Mouse (Mus musculus) spleen, adult 2 months (tissue): ENCODE measurements around the gene Ctcfl. TPM values are rescaled to one million over a fixed set of nuclear protein-coding genes. Genes with fewer than 3 reads are reported as not detected.
A peak's percentile ranks its signal among the peaks of the same experiment; 100 is the strongest.

ENCODE experiments used
- DNase-seq, 2 experiments: peaks; one replicate each; pipeline versions ENCODE4 v3.0.0 to v3.0.0-alpha.2; 2012 to 2021; ENCODE audit warnings: low spot score in 2 of 2, low read depth in 1 of 2
- H3K27ac ChIP-seq: fragments of 200-500 bp; 2 replicates; pipeline ENCODE4 v1.5.1; 2012; ENCODE audit warnings: low read length, inconsistent platforms; ENCODE audit not compliant: insufficient read depth
- H3K27me3 ChIP-seq: fragments of 200-500 bp; 2 replicates; pipeline ENCODE4 v1.6.1; 2012; ENCODE audit warnings: mild to moderate bottlenecking, moderate library complexity, low read length, inconsistent platforms; ENCODE audit not compliant: control insufficient read depth, insufficient read depth
- H3K36me3 ChIP-seq: fragments of 200-500 bp; 2 replicates; pipeline ENCODE4 v1.6.1; 2012; ENCODE audit warnings: mild to moderate bottlenecking, low read length, inconsistent platforms; ENCODE audit not compliant: control insufficient read depth, insufficient read depth
- H3K4me1 ChIP-seq: fragments of 200-500 bp; 2 replicates; pipeline ENCODE4 v1.6.1; 2011; ENCODE audit warnings: inconsistent platforms; ENCODE audit not compliant: control insufficient read depth, insufficient read depth, insufficient read length
- H3K4me3 ChIP-seq: fragments of 200-500 bp; 2 replicates; pipeline ENCODE4 v1.5.1; 2011; ENCODE audit warnings: mild to moderate bottlenecking, inconsistent platforms; ENCODE audit not compliant: insufficient read depth, insufficient read length; ENCODE audit errors: extremely low read depth
- CTCF ChIP-seq: fragments of 200-500 bp; IDR thresholded peaks from 2 replicates; pipeline ENCODE4 v1.5.1; 2011; ENCODE audit warnings: mild to moderate bottlenecking, inconsistent platforms; ENCODE audit not compliant: insufficient read depth, insufficient read length, insufficient replicate concordance; ENCODE audit errors: extremely low read depth
- POLR2A ChIP-seq: fragments of 200-500 bp; IDR thresholded peaks from 2 replicates; pipeline ENCODE4 v1.6.1; 2011; ENCODE audit warnings: low read depth, low read length, inconsistent platforms
- WGBS: fragments of 180-500 bp; shearing (Covaris S2); methylation state at CpG from one replicate; pipeline ENCODE4 v1.1.7; 2018; 5-methylcytosine and 5-hydroxymethylcytosine counted together
- polyA plus RNA-seq: library from polyadenylated mRNA; depleted of rRNA; stranded (reverse); fragments of >200 nt; gene quantifications from 2 replicates; pipeline ENCODE4 v1.2.3, GENCODE M21; 2012

Ctcfl gene
- polyA plus RNA-seq, 1 experiment = not detected

- Histone ChIP-seq H3K4me1 (peaks cover 23% of the 10 kb centered on the region; the same call in 1 of the 2 replicates), H3K4me3 (no peak overlapping the region), H3K27me3 (no peaks in the 10 kb centered on the region), H3K27ac (no peak overlapping the region), H3K36me3 (no peaks in the 10 kb centered on the region)
- TF ChIP-seq POLR2A (no peak), CTCF (no peak)
- WGBS = 72% methylated on average over 10 of the region's 10 CpGs
- no peak for DNase-seq
These were observed 39.4 kb downstream of the Ctcfl start for GRCm38 (mm10) chr2:173079766-173080549.

- no peaks in the 10 kb centered on the region for H3K27me3 ChIP-seq
- no peaks in the 10 kb centered on the region for H3K36me3 ChIP-seq
- DNase-seq = no peak
- H3K4me3 ChIP-seq = no peak overlapping the region
- no peak overlapping the region for H3K27ac ChIP-seq
- TF ChIP-seq CTCF (no peak), POLR2A (no peak)
- WGBS = 81% methylated on average over 9 of the region's 9 CpGs
- H3K4me1 ChIP-seq = peaks cover 5% of the 10 kb centered on the region; the same call in 1 of the 2 replicates
These were observed 42.4 kb downstream of the Ctcfl start for GRCm38 (mm10) chr2:173076921-173077320.

- no peak for DNase-seq
- 80% methylated on average over 5 of the region's 5 CpGs for WGBS
- no peak overlapping the region for H3K27ac ChIP-seq
These were observed 45.7 kb downstream of the Ctcfl start for GRCm38 (mm10) chr2:173073666-173074065.

GRCm38 (mm10) chr2:173072948-173073347 lies 46.4 kb downstream of the Ctcfl start:
- H3K4me3 ChIP-seq = no peak overlapping the region
- WGBS = 43% methylated on average over 7 of the region's 7 CpGs
- no peak for DNase-seq

More at GRCm38 (mm10) chr2:173073666-173074065, 45.7 kb downstream of the Ctcfl start:
- Histone ChIP-seq H3K36me3 (no peaks in the 10 kb centered on the region), H3K4me3 (no peak overlapping the region), H3K27me3 (no peaks in the 10 kb centered on the region), H3K4me1 (no peaks in the 10 kb centered on the region)
- TF ChIP-seq POLR2A (no peak), CTCF (no peak)

GRCm38 (mm10) chr2:173064864-173065263 lies 54.5 kb downstream of the Ctcfl start:
- Histone ChIP-seq H3K27ac (peak overlapping the region; percentile 10; the same call in 1 of the 2 replicates), H3K4me3 (no peak overlapping the region), H3K36me3 (no peaks in the 10 kb centered on the region), H3K4me1 (peaks cover 31% of the 10 kb centered on the region), H3K27me3 (no peaks in the 10 kb centered on the region)
- peak in 1 of 2 experiments; percentile 2 for DNase-seq
- TF ChIP-seq CTCF (no peak), POLR2A (no peak)
- WGBS = 93% methylated on average over 2 of the region's 2 CpGs

More at GRCm38 (mm10) chr2:173072948-173073347, 46.4 kb downstream of the Ctcfl start:
- TF ChIP-seq CTCF (no peak), POLR2A (no peak)
- Histone ChIP-seq H3K27ac (no peak overlapping the region), H3K27me3 (no peaks in the 10 kb centered on the region), H3K36me3 (no peaks in the 10 kb centered on the region), H3K4me1 (no peaks in the 10 kb centered on the region)

GRCm38 (mm10) chr2:173063219-173063618 lies 56.1 kb downstream of the Ctcfl start:
- Histone ChIP-seq H3K36me3 (no peaks in the 10 kb centered on the region), H3K4me3 (no peak overlapping the region), H3K4me1 (peaks cover 38% of the 10 kb centered on the region), H3K27me3 (no peaks in the 10 kb centered on the region), H3K27ac (peak overlapping the region; percentile 75; the same call in 1 of the 2 replicates)
- no peak for DNase-seq
- TF ChIP-seq POLR2A = no peak
- no peak for TF ChIP-seq CTCF
- 40% methylated on average over 1 of the region's 1 CpGs for WGBS
